Mouse (Mus musculus) lung, postnatal 0 days (tissue): ENCODE measurements around the gene Fut8. TPM values are rescaled to one million over a fixed set of nuclear protein-coding genes. Genes with fewer than 3 reads are reported as not detected.

Experiments used
- ATAC-seq: fragments of 200-750 bp; cut with Nextera tagmentation; 2 replicates; pipeline ENCODE4 v1.8.0; 2017; ENCODE audit warnings: moderate library complexity
- DNase-seq: peaks from one replicate; pipeline ENCODE4 v3.0.0-alpha.2; 2016; ENCODE audit warnings: low spot score
- H3K27ac ChIP-seq: fragments of 300-500 bp; sonication (generic); 2 replicates; pipeline ENCODE4 v1.5.1; 2014; ENCODE audit warnings: antibody characterized with exemption, mild to moderate bottlenecking, low read length, mixed read lengths
- H3K27me3 ChIP-seq: fragments of 300-500 bp; sonication (generic); replicated peaks from 2 replicates; pipeline ENCODE4 v1.6.1; 2014; ENCODE audit warnings: low read length, mixed read lengths; ENCODE audit not compliant: insufficient read depth
- H3K36me3 ChIP-seq: fragments of 300-500 bp; sonication (generic); 2 replicates; pipeline ENCODE4 v1.6.1; 2014; ENCODE audit warnings: low read length, mixed read lengths; ENCODE audit not compliant: insufficient read depth
- H3K4me1 ChIP-seq: fragments of 300-500 bp; sonication (generic); 2 replicates; pipeline ENCODE4 v1.6.1; 2014; ENCODE audit warnings: antibody characterized with exemption, low read depth, low read length, mixed read lengths; ENCODE audit not compliant: insufficient read depth
- H3K4me2 ChIP-seq: fragments of 300-500 bp; sonication (generic); replicated peaks from 2 replicates; pipeline ENCODE4 v1.6.1; 2014; ENCODE audit warnings: low read depth, mild to moderate bottlenecking, low read length, moderate library complexity, mixed read lengths
- H3K4me3 ChIP-seq: fragments of 300-500 bp; sonication (generic); 2 replicates; pipeline ENCODE4 v1.5.1; 2014; ENCODE audit warnings: low read depth, low read length
- H3K9ac ChIP-seq: fragments of 300-500 bp; sonication (generic); replicated peaks from 2 replicates; pipeline ENCODE4 v1.6.1; 2014; ENCODE audit warnings: low read depth, mild to moderate bottlenecking
- H3K9me3 ChIP-seq: fragments of 300-500 bp; sonication (generic); 2 replicates; pipeline ENCODE4 v1.6.1; 2016; ENCODE audit warnings: low read length, mixed read lengths
- CTCF ChIP-seq: IDR thresholded peaks from 2 replicates; pipeline ENCODE4 v1.5.1; 2016; ENCODE audit warnings: antibody characterized with exemption, mild to moderate bottlenecking
- EP300 ChIP-seq: IDR thresholded peaks from 2 replicates; pipeline ENCODE4 v1.6.1; 2016; ENCODE audit warnings: antibody characterized with exemption, mild to moderate bottlenecking, control low read depth
- WGBS: fragments of 180-500 bp; shearing (Covaris S2); extraction: QIAGEN DNeasy Blood & Tissue Kit; methylation state at CpG from one replicate; pipeline ENCODE4 v1.1.7; 2014; 5-methylcytosine and 5-hydroxymethylcytosine counted together
- polyA plus RNA-seq: library from polyadenylated mRNA; unstranded; fragments of >200 nt; fragmentation: Nextera tagmentation; extraction: Ambion mirVana; gene quantifications from 2 replicates; pipeline ENCODE4 v1.2.1, GENCODE M21; 2015

Fut8 gene
- polyA plus RNA-seq, 1 experiment from 2014 or later = 31.4 TPM

DNA sequence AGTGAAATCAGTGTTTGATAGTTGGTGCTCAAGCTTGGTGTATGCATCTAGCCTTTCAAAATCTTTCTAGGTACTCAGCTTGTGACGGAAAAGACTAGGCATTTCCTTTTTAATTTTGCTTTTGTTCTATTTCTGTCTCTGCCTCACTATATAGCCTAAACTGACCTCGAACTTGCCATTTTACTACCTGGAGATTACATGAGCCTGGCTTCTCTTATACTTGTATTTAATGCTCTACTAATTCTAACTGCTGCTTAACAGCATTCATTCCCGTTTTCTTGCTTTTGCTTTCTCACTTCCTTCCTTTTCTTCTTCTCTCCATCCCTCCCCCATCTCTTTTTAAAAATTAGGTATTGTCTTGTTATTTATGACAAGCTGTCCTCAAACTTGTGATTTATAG lies 67.6 kb downstream of the Fut8 start:
- Histone ChIP-seq H3K9ac (no peak overlapping the region), H3K4me3 (no peak overlapping the region), H3K27me3 (no peaks in the 10 kb centered on the region), H3K9me3 (no peaks in the 10 kb centered on the region), H3K27ac (no peak overlapping the region), H3K4me2 (no peak overlapping the region), H3K4me1 (no peaks in the 10 kb centered on the region), H3K36me3 (no peaks in the 10 kb centered on the region)
- WGBS = 75% methylated on average over 3 of the region's 3 CpGs
- ATAC-seq (no peak), DNase-seq (no peak)
- TF ChIP-seq CTCF (no peak), EP300 (no peak)

DNA sequence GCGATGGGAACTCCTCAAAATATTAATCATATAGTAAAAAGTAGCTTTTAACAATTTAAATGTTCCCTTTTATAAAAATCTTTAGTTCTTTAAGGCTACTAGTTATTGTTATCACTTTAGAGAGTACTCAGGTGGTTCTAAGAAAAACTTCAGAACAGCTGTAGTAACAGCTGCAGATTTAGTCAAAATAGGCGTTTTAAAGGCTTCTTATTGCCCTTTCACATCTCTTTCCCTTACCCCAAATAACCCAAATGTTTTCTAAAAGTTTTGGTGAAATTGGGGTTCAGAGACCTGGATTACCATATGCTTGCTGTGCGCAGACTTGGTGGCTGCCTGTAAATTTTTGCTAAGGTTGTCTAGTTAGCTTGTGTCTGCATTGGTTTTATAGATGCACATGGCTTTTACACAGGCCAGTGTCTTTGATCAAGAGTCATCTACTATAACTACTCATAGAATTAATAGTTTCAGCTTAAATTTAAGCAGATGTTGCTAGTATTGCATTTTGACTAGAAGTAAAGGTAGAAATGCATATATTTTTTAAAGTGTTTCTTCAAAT lies 68.9 kb downstream of the Fut8 start:
- no peak overlapping the region for H3K4me2 ChIP-seq
- 75% methylated on average over 3 of the region's 3 CpGs for WGBS
- H3K36me3 ChIP-seq = no peaks in the 10 kb centered on the region
- no peak overlapping the region for H3K27ac ChIP-seq
- H3K27me3 ChIP-seq = no peaks in the 10 kb centered on the region
- DNase-seq (no peak), ATAC-seq (no peak)
- H3K4me1 ChIP-seq = no peaks in the 10 kb centered on the region
- H3K9ac ChIP-seq = no peak overlapping the region
- H3K4me3 ChIP-seq = no peak overlapping the region
- no peak for TF ChIP-seq EP300
- no peak for TF ChIP-seq CTCF
- H3K9me3 ChIP-seq = no peaks in the 10 kb centered on the region

DNA sequence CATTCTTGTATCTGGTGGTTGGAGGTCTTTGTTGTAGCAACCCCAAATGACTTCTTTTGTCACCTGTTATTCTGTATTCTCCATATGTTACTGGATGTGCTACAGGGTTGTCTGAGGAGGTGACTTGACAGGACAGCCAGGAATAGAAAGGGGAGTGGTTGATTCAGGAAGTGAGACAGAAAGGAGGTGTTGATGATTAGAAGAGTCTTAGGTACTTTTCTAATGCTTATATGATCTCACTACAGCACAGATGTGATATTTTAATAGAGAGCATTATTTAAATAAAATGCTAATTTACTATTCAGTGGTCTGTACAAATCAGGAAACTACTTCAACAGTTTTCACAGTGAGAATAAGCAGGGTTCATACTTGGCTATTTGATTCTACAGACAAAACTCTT lies 71.6 kb downstream of the Fut8 start:
- no peaks in the 10 kb centered on the region for H3K4me1 ChIP-seq
- H3K4me2 ChIP-seq = no peak overlapping the region
- DNase-seq (no peak), ATAC-seq (no peak)
- no peak overlapping the region for H3K4me3 ChIP-seq
- no peak overlapping the region for H3K9ac ChIP-seq
- no peak for TF ChIP-seq EP300
- no peak for TF ChIP-seq CTCF
- H3K9me3 ChIP-seq = no peaks in the 10 kb centered on the region
- no peak overlapping the region for H3K27ac ChIP-seq
- H3K36me3 ChIP-seq = no peaks in the 10 kb centered on the region
- H3K27me3 ChIP-seq = no peaks in the 10 kb centered on the region

DNA sequence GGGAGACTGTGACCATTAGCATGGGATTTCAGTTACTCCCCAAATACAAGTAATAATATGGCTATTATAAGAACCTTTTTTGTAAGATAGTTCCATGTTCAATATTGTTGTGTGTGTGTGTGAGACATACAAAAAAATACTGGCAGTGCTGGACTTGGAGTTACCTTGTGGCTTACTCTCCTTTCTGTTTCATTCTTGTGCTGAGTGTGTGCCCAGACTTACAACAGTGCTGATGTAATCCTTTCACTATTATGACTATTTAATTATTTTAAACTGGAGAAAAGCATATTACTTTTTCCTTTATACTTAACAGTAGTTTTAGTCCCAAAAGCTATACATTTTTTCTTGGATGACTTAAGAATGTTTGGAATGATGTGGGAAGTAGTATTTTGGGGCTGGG lies 75.6 kb downstream of the Fut8 start:
- Histone ChIP-seq H3K9ac (no peak overlapping the region), H3K27ac (no peak overlapping the region), H3K27me3 (no peaks in the 10 kb centered on the region), H3K4me1 (no peaks in the 10 kb centered on the region), H3K9me3 (no peaks in the 10 kb centered on the region), H3K4me3 (no peak overlapping the region), H3K4me2 (no peak overlapping the region), H3K36me3 (no peaks in the 10 kb centered on the region)
- DNase-seq (peak; percentile 27), ATAC-seq (no peak)
- TF ChIP-seq EP300 = no peak
- TF ChIP-seq CTCF = no peak

DNA sequence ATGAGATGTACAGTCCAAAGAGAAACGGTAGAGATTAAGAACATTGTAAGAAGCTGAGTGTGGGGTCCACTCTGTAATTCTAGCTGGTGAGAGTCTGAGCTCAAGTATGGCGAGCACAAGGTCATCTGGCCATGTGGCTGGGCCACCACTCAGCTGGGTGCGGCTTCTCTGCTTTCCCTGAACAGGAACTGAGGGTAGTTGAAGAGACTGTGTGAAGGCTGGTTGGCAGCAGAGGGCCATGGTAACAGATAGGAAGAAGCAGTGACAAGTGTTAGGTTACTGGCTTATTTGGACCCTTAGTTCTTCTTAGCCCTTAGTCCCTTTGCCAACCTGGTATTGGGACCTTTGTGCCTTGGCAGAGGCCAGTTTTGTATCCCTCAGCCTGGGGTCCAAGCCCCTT lies 86.2 kb downstream of the Fut8 start:
- Histone ChIP-seq H3K9me3 (no peaks in the 10 kb centered on the region), H3K9ac (no peak overlapping the region), H3K4me1 (no peaks in the 10 kb centered on the region), H3K4me3 (no peak overlapping the region), H3K27me3 (no peaks in the 10 kb centered on the region), H3K27ac (no peak overlapping the region), H3K36me3 (no peaks in the 10 kb centered on the region), H3K4me2 (no peak overlapping the region)
- WGBS = 61% methylated on average over 3 of the region's 3 CpGs
- ATAC-seq (no peak), DNase-seq (no peak)
- TF ChIP-seq CTCF (no peak), EP300 (no peak)

DNA sequence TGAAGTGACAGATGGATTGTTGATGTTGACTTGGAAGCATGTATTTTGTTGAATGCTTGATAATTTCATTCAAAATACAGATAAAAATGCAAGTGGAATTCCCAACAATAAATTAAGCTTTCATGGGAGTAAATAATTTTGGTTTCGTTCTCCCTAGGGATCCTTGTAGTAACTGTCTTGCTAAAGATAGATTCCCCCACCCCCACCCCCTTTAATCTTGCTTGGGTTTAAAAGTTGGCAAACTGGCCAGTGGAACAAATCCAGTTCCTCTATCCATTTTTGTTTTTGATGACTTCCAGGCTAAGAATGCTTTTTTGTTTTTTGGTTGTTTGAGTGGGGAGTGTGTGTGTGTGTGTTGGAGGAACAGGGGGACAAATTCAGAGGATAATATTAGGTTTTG lies 108.6 kb downstream of the Fut8 start:
- no peak overlapping the region for H3K9ac ChIP-seq
- DNase-seq (peak; percentile 4), ATAC-seq (no peak)
- 53% methylated on average over 1 of the region's 1 CpGs for WGBS
- no peaks in the 10 kb centered on the region for H3K9me3 ChIP-seq
- H3K4me2 ChIP-seq = no peak overlapping the region
- H3K4me1 ChIP-seq = no peaks in the 10 kb centered on the region
- no peak overlapping the region for H3K4me3 ChIP-seq
- no peaks in the 10 kb centered on the region for H3K27me3 ChIP-seq
- TF ChIP-seq CTCF = no peak
- no peak for TF ChIP-seq EP300
- H3K36me3 ChIP-seq = no peaks in the 10 kb centered on the region
- no peak overlapping the region for H3K27ac ChIP-seq

DNA sequence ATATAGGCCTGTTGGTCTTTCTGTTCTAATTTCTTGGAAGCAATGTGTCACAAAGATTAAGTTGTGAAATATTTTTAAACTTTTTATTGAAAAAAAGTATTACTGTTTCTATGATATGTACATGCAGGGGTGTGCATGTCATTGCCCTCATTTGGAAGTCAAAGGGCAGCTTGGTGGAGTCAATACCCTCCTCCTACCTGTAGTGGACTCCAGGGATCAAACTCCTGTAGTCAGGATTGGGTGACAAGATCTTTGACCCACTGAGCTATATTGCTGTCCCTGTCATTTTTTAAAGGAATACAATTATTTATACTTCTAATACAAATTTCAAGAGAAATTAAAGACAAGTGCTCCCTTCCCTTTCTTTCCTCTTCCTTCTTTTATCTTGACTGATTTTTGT lies 111.6 kb downstream of the Fut8 start:
- Histone ChIP-seq H3K4me3 (no peak overlapping the region), H3K9me3 (no peaks in the 10 kb centered on the region), H3K36me3 (no peaks in the 10 kb centered on the region), H3K4me2 (no peak overlapping the region), H3K9ac (no peak overlapping the region), H3K27me3 (no peaks in the 10 kb centered on the region), H3K27ac (no peak overlapping the region), H3K4me1 (no peaks in the 10 kb centered on the region)
- DNase-seq (no peak), ATAC-seq (no peak)
- TF ChIP-seq EP300 (no peak), CTCF (no peak)
